Mouse (Mus musculus) right cerebral cortex, postnatal 4 days (tissue): Measurements from ENCODE around the gene Pla2r1.

Experiments
- DNase-seq: peaks from one replicate; pipeline ENCODE4 v3.0.0-alpha.2; 2022

The Pla2r1 gene

DNA sequence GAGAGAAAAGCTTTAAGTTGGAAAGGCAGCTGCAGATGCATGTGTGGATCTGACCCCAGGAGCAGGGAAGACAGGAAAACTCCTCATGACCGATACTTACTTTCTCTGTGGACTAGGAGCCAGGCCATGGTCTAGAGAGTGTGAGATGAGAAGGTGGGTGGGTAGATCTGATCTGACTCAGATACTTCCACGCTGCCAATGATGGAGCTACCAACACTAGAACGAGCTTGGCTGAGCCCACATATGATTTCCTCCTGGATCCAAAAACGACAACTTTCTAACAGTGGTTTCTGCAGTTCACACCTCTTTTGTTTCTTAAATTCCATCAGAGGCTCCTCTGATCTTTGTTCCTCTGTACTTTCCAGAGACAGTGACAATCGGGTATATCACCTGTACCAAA lies 151.4 kb downstream of the Pla2r1 start:
- DNase-seq, result no peak

DNA sequence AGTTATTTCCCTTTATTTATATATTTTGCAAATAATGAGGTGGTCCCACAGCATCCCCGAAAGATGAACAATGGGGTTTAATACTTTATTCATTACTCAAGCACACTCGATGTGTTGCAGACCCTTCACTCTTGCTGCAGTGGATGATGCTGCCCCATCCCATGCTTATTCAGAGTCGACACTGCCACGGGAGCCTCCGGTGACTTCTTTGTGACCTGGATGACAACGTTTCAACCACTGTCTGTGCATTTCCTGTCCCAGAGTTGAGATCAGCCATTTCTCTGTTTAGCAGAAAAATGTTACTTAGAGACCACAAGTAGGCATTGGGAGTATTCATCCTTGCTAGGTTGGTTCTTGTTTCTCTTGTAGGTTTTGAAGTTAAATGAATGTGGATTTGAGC lies 159.3 kb downstream of the Pla2r1 start:
- DNase-seq, result no peak

- no peak for DNase-seq
These were observed 160.8 kb downstream of the Pla2r1 start for GRCm38 (mm10) chr2:60392286-60392685.

GRCm38 (mm10) chr2:60387363-60387762 lies 165.7 kb downstream of the Pla2r1 start:
- DNase-seq, result no peak

- no peak for DNase-seq
These were observed 166.3 kb downstream of the Pla2r1 start for GRCm38 (mm10) chr2:60386835-60387234.

GRCm38 (mm10) chr2:60384763-60385085 lies 168.4 kb downstream of the Pla2r1 start:
- DNase-seq, result no peak

DNA sequence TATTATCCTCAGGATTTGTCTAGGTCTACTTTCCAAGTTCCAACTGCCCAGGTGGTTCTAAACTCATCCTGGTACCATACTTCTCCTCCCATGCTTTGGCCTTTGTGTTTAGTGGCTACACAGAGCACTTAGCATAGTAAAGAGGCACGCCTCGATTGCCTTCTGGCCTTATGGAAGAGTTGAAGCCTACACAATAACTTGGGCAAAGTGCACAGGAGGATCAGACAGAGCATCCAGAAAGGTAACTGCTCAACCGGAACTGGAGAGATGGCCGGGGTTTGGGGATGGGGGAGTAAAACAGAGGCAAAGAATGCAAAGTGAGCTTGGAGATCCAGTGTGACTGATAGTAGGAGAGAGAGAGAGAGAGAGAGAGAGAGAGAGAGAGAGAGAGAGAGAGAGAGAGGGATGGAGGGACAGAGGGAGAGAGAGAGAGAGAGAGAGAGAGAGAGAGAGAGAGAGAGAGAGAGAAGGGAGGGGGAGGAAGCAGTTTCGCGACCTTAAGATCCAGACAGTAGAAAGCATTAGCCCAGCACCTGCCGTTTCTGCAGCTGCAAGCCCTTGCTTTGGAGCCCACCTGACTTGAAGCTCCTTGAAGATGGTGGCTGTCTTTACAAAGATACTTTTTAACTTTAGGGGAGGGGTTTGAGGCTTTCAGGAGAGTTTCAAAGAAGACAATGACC lies 168.9 kb downstream of the Pla2r1 start:
- no peak for DNase-seq

GRCm38 (mm10) chr2:60382858-60383669 lies 170.0 kb downstream of the Pla2r1 start, which contains the start of gene Ly75:
Gene Ly75 (minus strand): TSS chr2:60383303.
- DNase-seq, result peak; percentile 52

GRCm38 (mm10) chr2:60382346-60382745 lies 170.8 kb downstream of the Pla2r1 start:
- DNase-seq, result no peak

DNA sequence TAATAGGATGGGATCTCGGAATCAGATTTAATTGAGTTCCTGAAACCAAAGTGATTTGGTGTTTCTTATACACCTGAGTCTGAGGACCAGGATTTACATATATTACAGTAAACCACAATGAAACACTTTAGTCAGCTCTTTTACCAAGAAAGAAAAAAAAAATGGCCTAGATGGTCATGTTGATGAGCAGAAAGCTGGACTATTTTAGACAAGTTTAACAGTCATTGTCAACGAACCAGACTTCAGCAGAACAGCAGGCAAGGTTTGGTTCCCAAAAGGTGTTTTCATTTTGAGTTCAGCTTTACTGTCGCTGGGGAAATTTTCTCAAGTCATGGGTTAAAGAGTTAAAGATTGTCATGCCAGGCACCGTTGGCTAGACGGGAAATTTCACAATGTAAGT lies 175.8 kb downstream of the Pla2r1 start:
- no peak for DNase-seq

DNA sequence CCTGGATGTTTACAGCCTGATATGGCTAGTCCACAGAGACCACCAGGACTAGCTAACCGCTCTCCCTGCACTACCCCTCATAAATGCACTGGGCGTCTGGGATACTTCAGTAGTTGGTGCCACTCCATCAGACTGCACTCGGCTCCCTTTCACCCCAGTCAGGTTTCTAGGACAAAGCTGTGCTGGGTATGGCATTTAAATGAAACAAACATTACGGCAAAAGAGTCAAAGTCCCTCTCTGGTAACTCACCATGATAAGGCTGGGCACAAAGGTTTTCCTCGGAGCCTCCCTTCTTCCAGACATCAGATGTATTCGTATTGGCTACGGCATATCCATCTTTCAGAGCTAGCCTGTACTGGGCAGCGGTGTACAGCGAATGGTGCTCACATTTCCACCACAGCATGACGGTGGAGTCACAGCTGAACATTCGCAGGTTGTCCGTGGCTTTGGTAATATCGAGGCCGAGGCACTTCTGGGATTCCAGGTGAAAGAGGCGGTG lies 177.4 kb downstream of the Pla2r1 start:
- no peak for DNase-seq

DNA sequence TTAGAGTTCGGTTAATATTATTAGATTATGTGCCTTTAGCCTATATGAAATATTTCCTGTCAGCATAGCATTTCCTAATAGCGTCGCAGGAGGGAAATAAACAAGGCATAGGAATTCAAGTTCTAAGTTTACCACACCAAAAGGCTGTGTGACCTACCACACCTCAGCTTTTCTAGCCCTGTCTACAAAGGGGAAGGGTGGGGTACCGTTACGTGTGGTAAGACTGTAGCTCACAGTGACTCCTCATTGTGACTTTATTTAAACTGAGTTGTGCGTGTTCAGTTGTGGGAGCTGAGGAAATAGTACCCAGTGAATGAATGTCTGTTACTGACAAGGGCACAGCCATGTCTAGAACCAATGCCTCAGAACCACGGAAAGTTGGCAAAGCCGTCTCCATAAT lies 178.0 kb downstream of the Pla2r1 start:
- DNase-seq, result no peak

DNA sequence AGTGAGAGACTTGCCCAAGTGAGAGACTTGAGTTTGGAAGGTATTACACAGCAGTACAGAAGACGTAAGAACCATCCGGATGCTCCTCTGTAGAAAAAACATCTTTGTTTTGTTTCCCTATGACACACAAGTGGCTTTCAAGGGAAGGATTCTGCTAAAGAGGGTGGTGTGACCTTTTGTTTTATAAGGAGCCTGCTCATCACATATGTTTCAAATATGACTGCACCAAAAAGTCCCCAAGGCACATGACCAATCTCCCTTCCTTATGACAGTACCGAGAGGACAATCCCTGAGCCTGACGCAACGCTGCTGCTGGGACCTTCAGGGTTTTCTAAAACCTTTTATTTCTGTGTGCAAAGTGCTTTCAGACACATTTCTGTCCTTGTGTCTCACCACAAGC lies 182.9 kb downstream of the Pla2r1 start:
- no peak for DNase-seq

DNA sequence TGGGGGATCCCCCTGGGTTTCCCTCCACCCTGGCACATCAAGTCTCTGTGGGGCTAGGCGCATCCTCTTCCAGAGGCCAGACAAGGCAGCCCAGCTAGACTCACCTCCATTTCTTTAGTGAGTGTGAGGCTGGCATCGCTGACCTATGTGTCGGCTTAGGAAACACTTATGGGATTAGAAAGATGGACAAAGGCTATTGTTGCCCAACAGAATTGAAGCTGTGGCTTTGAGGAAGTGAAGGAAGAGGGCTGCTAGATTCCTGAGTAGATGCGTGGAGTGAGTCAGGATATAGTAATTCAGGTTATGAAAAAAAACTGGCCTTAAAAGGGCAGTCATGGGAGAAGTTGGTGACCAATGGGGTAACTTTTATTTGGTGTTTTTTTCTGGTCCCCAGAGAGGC lies 183.7 kb downstream of the Pla2r1 start:
- DNase-seq, result no peak

- DNase-seq, result no peak
These were observed 185.2 kb downstream of the Pla2r1 start for GRCm38 (mm10) chr2:60367871-60368270.
